Mouse (Mus musculus): ENCODE results near the gene Gm2a.
"Not testable (repeated sequence)": the region's sequence is repeated elsewhere in the genome, so short reads cannot be mapped to it uniquely, and the experiment has no call there.

- TF ChIP-seq CTCF, EP300 (IDR thresholded peaks at IDR 0.05; ENCODE audit: low read depth): not testable (repeated sequence)
Observed at GRCm38 (mm10) chr11:55113861-55114250, 15.9 kb downstream of the Gm2a start.
